Mouse (Mus musculus) intestine, embryonic 16.5 days (tissue): ENCODE results near the gene Dab1. TPM values are rescaled to one million over a fixed set of nuclear protein-coding genes. Genes with fewer than 3 reads are reported as not detected.

Experiments used
- ATAC-seq: fragments of 200-750 bp; cut with Nextera tagmentation; 2 replicates; pipeline ENCODE4 v1.8.0; 2017; ENCODE audit warnings: moderate TSS enrichment, moderate library complexity
- H3K27ac ChIP-seq: fragments of 300-500 bp; sonication (generic); 2 replicates; pipeline ENCODE4 v1.5.1; 2014; ENCODE audit warnings: mild to moderate bottlenecking, low read length
- H3K27me3 ChIP-seq: fragments of 300-500 bp; sonication (generic); replicated peaks from 2 replicates; pipeline ENCODE4 v1.6.1; 2014; ENCODE audit warnings: low read length, control low read depth, mixed read lengths; ENCODE audit not compliant: control insufficient read depth, insufficient read depth
- H3K36me3 ChIP-seq: fragments of 300-500 bp; sonication (generic); 2 replicates; pipeline ENCODE4 v1.6.1; 2014; ENCODE audit warnings: low read length, control low read depth; ENCODE audit not compliant: control insufficient read depth, insufficient read depth
- H3K4me1 ChIP-seq: fragments of 300-500 bp; sonication (generic); 2 replicates; pipeline ENCODE4 v1.6.1; 2014; ENCODE audit warnings: low read length, control low read depth, mixed read lengths; ENCODE audit not compliant: control insufficient read depth, insufficient read depth
- H3K4me2 ChIP-seq: fragments of 300-500 bp; sonication (generic); 2 replicates; pipeline ENCODE4 v1.6.1; 2014; ENCODE audit warnings: low read depth, low read length, control low read depth
- H3K4me3 ChIP-seq: fragments of 300-500 bp; sonication (generic); 2 replicates; pipeline ENCODE4 v1.5.1; 2014; ENCODE audit warnings: mild to moderate bottlenecking, low read length
- H3K9ac ChIP-seq: fragments of 300-500 bp; sonication (generic); 2 replicates; pipeline ENCODE4 v1.6.1; 2014; ENCODE audit warnings: low read depth, low read length
- H3K9me3 ChIP-seq: fragments of 300-500 bp; sonication (generic); 2 replicates; pipeline ENCODE4 v1.6.1; 2016; ENCODE audit warnings: low read length, control low read depth; ENCODE audit not compliant: control insufficient read depth
- WGBS: fragments of 180-500 bp; shearing (Covaris S2); extraction: QIAGEN DNeasy Blood & Tissue Kit; methylation state at CpG from one replicate; pipeline ENCODE4 v1.1.7; 2014; 5-methylcytosine and 5-hydroxymethylcytosine counted together
- polyA plus RNA-seq: library from polyadenylated mRNA; unstranded; fragments of >200 nt; fragmentation: Nextera tagmentation; extraction: Ambion mirVana; gene quantifications from 2 replicates; pipeline ENCODE4 v1.2.1, GENCODE M21; 2015

The Dab1 gene
- polyA plus RNA-seq, 1 experiment from 2014 or later = 54.5 TPM

DNA sequence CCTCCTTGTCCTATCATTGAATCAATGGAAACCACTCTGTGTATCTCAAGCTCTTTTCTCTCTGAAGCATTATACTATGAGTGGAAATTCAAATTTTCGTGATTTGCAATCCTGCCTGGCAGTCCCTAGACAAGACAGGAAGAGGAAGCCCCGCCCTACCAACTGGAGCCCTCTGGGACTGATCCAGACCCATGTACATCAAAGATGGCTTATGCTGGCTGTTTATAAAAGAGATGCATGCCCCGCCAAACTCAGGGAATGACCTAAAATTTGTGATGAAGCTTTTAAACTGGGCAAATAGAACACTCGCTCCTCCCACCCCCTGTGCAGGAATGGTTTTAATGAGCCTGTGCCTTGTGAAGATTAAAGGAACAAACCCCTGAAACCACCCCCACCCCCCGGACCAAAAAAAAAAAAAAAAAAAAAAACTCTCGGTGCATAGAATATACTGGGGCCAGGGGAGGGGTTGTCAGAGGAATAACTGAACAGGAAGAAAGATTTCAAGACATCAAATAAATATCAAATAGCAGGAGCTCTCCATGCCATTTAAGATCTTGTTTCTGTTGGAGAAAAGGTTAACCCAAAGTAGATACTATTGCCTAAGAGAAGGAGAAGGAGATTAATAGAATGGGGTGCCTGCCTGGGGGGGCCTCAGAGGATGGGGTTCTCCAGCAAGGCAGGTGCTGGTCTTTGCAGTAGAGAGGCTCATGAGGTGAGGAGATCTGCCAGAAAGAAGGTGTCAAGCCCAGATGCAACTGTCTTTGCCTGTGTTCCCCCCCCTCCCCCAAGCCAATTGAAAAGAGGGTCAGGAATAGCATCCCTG, 1024.6 kb downstream of the Dab1 start:
- Histone ChIP-seq H3K4me2 (no peak overlapping the region), H3K9me3 (no peaks in the 10 kb centered on the region), H3K4me3 (no peak overlapping the region), H3K36me3 (no peaks in the 10 kb centered on the region), H3K27ac (no peak overlapping the region), H3K27me3 (no peaks in the 10 kb centered on the region), H3K4me1 (no peaks in the 10 kb centered on the region), H3K9ac (no peak overlapping the region)
- no peak for ATAC-seq
- WGBS = 67% methylated on average over 6 of the region's 6 CpGs

DNA sequence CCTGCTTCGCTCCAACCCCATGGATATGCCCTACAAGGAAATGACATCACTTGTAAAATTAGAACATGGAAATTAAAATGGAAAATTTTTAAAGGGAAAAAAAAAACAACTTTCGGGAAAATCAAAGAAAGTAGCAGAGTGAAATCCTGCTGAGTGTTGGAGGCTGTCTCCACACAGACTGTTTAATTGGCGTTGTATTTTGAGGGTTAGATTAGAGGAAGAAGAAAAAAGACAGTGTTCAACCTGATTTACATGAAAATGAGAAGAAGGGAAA, 1025.1 kb downstream of the Dab1 start:
- H3K4me3 ChIP-seq = no peak overlapping the region
- H3K9me3 ChIP-seq = no peaks in the 10 kb centered on the region
- no peaks in the 10 kb centered on the region for H3K36me3 ChIP-seq
- 83% methylated on average over 3 of the region's 3 CpGs for WGBS
- H3K4me1 ChIP-seq = no peaks in the 10 kb centered on the region
- H3K4me2 ChIP-seq = no peak overlapping the region
- H3K27me3 ChIP-seq = no peaks in the 10 kb centered on the region
- no peak overlapping the region for H3K9ac ChIP-seq
- H3K27ac ChIP-seq = no peak overlapping the region
- no peak for ATAC-seq

DNA sequence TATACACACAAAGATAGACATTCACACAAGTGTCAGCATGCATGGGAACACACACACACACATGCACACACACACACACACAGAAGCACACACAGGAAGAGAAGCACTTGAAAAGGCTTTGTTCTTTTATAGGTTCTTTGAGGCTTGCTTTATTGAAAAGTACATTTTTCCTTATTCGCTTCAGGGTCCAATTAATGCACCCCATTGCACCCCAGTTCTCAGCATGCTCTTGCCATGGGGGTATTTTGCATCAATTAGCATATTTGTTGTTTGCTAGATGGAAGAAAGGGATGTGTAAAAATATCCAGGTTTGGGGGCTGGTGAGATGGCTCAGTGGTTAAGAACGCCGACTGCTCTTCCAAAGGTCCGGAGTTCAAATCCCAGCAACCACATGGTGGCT, 1025.7 kb downstream of the Dab1 start:
- 94% methylated on average over 4 of the region's 4 CpGs for WGBS
- H3K36me3 ChIP-seq = no peaks in the 10 kb centered on the region
- H3K4me1 ChIP-seq = no peaks in the 10 kb centered on the region
- no peak overlapping the region for H3K27ac ChIP-seq
- H3K4me3 ChIP-seq = no peak overlapping the region
- no peak for ATAC-seq
- H3K27me3 ChIP-seq = no peaks in the 10 kb centered on the region
- H3K9me3 ChIP-seq = no peaks in the 10 kb centered on the region
- H3K4me2 ChIP-seq = no peak overlapping the region
- no peak overlapping the region for H3K9ac ChIP-seq

DNA sequence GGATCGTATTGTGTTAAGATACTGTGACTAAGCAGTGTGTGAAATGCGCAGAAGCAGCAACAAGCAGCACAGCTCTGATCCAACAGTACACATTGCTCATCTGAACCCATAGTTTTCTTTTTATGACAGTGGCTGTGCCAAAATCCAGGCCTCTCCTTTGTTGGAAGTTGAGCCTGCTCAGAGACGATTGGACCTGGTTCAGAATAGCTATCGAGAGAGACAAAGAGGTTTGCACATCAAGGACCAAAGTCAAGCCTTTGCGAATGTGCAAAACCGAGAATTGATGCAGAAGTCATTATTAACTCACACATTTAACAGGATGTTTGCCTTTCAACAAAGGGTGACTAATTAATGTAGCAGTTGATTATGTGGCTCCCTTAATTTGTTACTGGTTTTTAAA, 1032.6 kb downstream of the Dab1 start:
- no peak for ATAC-seq
- H3K27ac ChIP-seq = no peak overlapping the region
- no peaks in the 10 kb centered on the region for H3K27me3 ChIP-seq
- 72% methylated on average over 6 of the region's 6 CpGs for WGBS
- no peak overlapping the region for H3K4me3 ChIP-seq
- no peaks in the 10 kb centered on the region for H3K9me3 ChIP-seq
- no peaks in the 10 kb centered on the region for H3K4me1 ChIP-seq
- no peak overlapping the region for H3K4me2 ChIP-seq
- H3K36me3 ChIP-seq = no peaks in the 10 kb centered on the region
- H3K9ac ChIP-seq = no peak overlapping the region

DNA sequence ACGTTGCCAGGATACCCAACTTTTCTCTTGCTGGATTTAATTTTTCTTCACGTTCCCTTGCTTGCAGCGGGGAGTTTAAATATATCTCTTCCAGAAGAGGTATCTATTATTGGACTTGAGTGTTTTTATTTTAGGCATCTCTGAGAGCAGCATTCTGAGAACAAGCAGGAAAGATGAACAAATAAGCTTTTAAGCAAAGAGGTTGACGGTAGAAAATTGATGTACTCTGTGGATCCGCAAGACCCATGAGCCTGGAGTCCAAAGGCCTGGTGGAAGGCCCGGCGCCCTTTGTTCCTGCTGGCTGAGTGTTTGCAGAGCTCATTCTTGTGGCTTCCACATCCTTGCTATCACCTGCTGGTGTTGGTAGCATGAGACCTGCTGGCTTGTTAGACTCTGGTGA, 1037.6 kb downstream of the Dab1 start:
- Histone ChIP-seq H3K9me3 (no peaks in the 10 kb centered on the region), H3K27me3 (no peaks in the 10 kb centered on the region), H3K4me1 (no peaks in the 10 kb centered on the region), H3K9ac (no peak overlapping the region), H3K36me3 (no peaks in the 10 kb centered on the region), H3K27ac (no peak overlapping the region), H3K4me3 (no peak overlapping the region), H3K4me2 (no peak overlapping the region)
- WGBS = 82% methylated on average over 7 of the region's 7 CpGs
- no peak for ATAC-seq

DNA sequence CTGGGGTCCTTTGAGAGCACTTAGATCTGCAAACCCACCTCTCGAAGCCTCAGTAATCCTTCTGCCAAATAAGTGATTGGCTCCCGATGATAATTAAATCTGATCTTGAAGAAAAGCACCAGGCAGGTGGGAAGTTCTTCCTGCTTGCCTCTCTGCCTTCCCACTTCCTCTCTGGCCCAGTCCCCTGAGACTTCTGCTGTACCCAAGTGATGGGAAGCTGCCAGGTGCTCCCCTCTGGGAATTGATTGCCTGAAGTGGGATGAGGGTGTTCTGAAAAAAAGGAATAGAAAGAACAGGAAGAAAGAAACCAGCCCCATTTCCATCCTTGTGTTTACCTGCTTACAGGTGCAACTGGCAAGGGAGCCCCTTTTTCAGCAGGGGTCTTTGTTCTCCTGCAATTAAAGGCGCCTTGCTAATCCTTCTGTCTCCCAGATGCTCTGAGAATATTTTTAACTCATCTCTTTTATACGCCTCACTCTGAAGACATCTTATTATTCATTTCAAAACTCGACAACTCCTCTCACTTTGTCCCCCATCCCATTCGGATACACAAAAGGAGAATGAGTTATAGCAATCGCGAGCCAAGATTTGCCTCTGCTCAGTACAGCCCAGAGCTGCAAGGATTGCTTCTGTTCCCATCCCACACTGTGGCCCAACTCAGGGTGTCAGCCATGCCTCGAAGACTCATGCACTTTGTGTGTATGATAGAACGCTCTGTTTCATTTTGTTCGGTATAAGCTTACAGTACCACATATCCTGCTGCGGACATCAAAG, 1043.9 kb downstream of the Dab1 start:
- Histone ChIP-seq H3K36me3 (no peaks in the 10 kb centered on the region), H3K4me1 (no peaks in the 10 kb centered on the region), H3K9ac (no peak overlapping the region), H3K4me3 (no peak overlapping the region), H3K27me3 (no peaks in the 10 kb centered on the region), H3K27ac (no peak overlapping the region), H3K9me3 (no peaks in the 10 kb centered on the region), H3K4me2 (no peak overlapping the region)
- WGBS = 76% methylated on average over 12 of the region's 12 CpGs
- ATAC-seq = no peak

DNA sequence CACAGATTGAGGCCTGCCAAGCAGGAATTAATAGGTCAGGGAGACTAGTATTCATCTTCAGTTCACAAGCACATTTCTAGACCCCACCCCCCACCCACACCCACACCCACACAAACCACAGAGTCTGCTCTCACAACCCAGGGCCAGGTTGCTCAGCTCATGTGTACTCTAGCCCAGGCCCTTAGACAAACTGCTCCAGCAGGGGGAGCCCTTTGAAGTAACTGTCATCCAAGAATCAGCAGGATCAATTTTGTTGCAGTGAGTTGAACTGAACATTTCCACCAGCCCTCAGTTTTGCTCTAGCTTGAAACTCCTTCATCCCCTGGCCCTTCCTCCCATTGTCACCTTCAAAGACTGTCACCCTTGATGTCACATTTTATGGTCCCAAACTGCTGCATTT, 1046.4 kb downstream of the Dab1 start:
- H3K4me1 ChIP-seq = no peaks in the 10 kb centered on the region
- ATAC-seq = no peak
- H3K27me3 ChIP-seq = no peaks in the 10 kb centered on the region
- no peak overlapping the region for H3K27ac ChIP-seq
- H3K9me3 ChIP-seq = no peaks in the 10 kb centered on the region
- H3K4me2 ChIP-seq = no peak overlapping the region
- H3K9ac ChIP-seq = no peak overlapping the region
- H3K36me3 ChIP-seq = no peaks in the 10 kb centered on the region
- H3K4me3 ChIP-seq = no peak overlapping the region

DNA sequence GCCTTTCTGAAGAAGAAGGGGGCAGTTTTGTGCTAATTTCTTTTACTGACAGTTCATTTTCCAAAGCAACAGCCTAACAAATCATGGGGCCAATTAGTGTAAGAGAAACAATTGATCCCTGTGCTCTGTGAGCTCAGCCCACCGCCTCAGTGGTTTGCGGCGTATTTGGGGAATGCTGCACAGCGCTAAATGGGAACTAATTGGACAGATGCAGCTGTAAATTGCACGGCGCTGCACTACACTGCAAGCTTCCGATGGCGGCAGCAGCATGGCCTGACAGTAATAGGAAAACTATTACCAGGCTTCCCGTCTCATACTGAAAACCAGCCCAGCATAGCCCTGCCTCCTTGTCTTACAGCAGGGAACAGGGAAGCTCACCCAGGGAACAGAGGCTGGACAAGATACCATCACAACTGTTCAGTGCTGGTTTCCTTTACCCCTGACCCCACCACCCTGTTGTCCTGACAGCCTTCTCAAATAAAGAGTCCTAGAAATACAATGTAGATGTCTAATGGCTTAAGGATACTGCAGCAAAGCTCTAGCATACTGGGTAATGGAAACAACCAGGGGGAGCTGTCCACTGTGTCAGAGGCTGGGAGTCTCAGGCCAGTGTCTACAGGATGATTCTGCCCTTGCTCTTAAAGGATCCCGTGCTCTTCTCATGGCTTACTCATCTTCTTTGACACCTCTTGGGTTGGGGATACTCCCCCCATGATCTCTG, 1047.8 kb downstream of the Dab1 start:
- Histone ChIP-seq H3K27me3 (no peaks in the 10 kb centered on the region), H3K9me3 (no peaks in the 10 kb centered on the region), H3K9ac (no peak overlapping the region), H3K36me3 (no peaks in the 10 kb centered on the region), H3K4me1 (no peaks in the 10 kb centered on the region), H3K27ac (no peak overlapping the region), H3K4me2 (no peak overlapping the region), H3K4me3 (no peak overlapping the region)
- ATAC-seq = no peak
- WGBS = 78% methylated on average over 10 of the region's 10 CpGs

DNA sequence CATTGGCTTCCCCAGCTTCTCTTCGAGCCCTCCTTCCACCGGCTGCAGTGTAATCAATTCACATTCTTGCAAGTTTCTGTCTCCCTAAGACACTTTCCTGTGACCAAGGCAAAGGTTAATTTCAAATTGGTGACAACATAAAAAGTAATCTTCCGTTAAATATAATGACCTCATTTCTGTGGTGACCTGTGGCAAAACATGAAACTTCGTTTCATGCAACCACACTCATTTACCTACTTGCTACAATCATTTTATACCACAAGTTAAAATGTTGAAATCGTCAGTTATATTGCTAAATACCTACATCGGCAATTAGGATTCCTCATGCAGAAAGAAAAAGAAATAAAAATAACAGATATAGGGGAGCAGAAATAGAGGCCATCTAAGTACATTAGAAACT, 1048.9 kb downstream of the Dab1 start:
- Histone ChIP-seq H3K9me3 (no peaks in the 10 kb centered on the region), H3K4me3 (no peak overlapping the region), H3K9ac (no peak overlapping the region), H3K4me2 (no peak overlapping the region), H3K36me3 (no peaks in the 10 kb centered on the region), H3K27ac (no peak overlapping the region), H3K27me3 (no peaks in the 10 kb centered on the region), H3K4me1 (no peaks in the 10 kb centered on the region)
- WGBS = 83% methylated on average over 6 of the region's 6 CpGs
- no peak for ATAC-seq
